Mouse (Mus musculus): Measurements from ENCODE around the gene Wfdc1. TPM values are rescaled to one million over a fixed set of nuclear protein-coding genes. Genes with fewer than 3 reads are reported as not detected.

Gene Wfdc1
- total RNA-seq (2021) = 10 to 100 TPM; 60.2 to 82.9 TPM
- long read RNA-seq, experiment 1, transcript Wfdc1-201 (7 exons, 1,371 nt) = major isoform, 41 of 58 reads
- long read RNA-seq, experiment 1, partial matches to known transcripts = 9 of 58 reads
- long read RNA-seq, experiment 1, other reads (novel, unspliced or antisense) = 5 of 58 reads
- long read RNA-seq, experiment 2, transcript Wfdc1-201 (7 exons, 1,371 nt) = major isoform, 37 of 46 reads
- long read RNA-seq, experiment 2, partial matches to known transcripts = 6 of 46 reads
- long read RNA-seq, experiment 2, other reads (novel, unspliced or antisense) = 1 of 46 reads

GRCm38 (mm10) chr8:119666219-119666951 is at the start of gene Wfdc1:
Wfdc1 (plus strand) TSS chr8:119666365.
- DNase-seq (ENCODE audit: low spot score) = peak; percentile 72

DNA sequence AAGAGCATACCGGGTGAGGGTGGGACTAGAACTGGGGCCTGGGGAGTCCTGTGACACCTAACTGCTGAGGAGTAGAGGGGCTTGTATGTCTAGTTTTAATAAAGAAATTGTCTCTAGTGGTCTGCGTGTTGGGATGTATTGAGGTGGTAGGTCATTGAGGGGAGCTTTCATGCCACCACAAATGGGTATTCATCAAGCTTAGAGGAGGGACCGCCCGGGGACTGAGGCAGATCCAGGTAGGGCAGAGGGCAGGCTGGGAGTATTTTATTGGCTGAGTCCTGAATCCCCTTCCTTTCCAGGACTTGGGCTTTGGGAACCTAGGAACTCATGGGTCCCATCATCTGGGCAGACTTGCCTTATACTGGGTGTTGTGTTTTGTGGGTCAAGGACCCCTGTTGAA is 49.4 kb upstream of the Wfdc1 start:
- no peak for DNase-seq (ENCODE audit: low spot score)

DNA sequence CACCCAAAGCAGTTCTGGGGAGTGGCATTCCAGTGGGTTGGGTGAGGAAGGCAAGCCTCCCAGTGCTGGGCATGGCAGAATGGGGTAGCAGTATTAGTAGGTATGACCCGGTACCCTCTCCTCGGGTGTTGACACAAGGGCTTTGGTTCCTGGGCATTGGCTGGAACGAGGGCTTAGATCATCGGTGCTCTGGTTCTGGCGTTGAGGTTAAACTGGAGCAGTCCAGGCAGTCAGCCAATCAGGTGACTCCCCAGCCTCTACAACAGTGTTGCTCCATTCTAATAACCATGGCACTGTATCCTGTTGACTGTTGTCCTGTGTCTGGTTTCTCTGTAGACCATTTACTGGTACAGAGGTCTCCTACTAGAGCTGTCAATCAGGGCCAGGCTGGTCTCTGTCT is 48.6 kb upstream of the Wfdc1 start:
- DNase-seq (ENCODE audit: low spot score) = peak; percentile 61

GRCm38 (mm10) chr8:119618887-119619286 is 47.3 kb upstream of the Wfdc1 start:
- peak; percentile 70 for DNase-seq (ENCODE audit: low spot score)

DNA sequence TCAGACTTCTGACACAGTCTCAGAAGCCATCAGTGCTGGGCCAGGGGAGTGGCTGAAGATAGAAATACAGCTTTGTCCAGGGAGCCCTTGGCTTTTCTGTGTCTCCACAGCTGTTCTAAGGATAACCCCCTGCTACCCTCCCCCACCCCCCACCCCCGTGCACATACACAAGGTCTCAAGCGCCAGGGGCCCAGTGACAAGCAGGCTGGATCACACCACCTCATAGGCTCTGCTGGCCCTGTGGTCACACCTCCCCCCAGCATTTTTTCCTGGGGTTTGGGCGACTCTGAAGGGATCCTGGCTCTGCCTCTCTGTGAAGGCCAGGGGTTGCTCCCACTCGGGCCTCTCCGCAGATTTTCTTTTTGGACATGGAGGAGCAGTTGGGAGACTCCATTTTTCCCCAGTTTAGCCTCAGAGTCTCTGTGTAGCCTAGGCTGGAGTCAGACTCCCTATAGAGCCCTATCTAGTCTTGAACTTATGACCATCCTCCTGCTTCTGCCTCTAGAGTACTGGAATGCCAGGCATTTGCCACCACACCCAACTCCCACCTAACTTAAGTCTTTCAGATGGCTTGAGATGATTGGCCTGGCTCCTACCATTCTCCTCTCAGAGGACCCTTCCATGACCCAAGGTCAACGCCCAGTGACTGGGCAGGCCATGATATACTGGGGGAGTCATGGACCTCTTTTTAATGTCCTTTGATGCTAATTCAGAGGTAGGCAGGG is 45.9 kb upstream of the Wfdc1 start:
- no peak for DNase-seq (ENCODE audit: low spot score)

- peak; percentile 57 for DNase-seq (ENCODE audit: low spot score)
Measured at GRCm38 (mm10) chr8:119620848-119621465, 45.2 kb upstream of the Wfdc1 start.

GRCm38 (mm10) chr8:119622555-119622954 is 43.6 kb upstream of the Wfdc1 start:
- DNase-seq (ENCODE audit: low spot score) = no peak

- peak; percentile 67 for DNase-seq (ENCODE audit: low spot score)
Measured at GRCm38 (mm10) chr8:119623061-119623460, 43.1 kb upstream of the Wfdc1 start.

- DNase-seq (ENCODE audit: low spot score) = peak; percentile 50
Measured at GRCm38 (mm10) chr8:119623744-119624143, 42.4 kb upstream of the Wfdc1 start.

DNA sequence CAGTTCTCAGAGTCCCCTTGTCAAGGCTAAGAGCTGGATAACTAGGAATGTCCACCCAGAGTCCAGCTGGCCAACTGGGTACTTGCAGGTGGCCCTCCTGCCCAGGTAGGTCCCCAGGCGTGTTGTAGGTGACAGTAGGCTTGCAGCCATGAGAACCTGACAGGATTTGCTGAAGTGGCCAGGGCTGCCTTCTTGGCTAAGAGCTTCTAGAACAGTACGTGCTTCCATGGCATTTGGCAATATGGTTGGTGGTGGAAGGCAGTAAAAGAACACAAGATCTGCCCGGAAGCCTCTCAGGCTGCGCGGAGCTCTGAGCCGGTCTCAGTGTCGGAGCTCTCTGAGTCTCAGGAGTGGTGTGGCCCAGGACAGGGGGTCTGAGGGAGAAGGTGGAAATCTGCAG is 41.2 kb upstream of the Wfdc1 start:
- DNase-seq (ENCODE audit: low spot score) = peak; percentile 68

DNA sequence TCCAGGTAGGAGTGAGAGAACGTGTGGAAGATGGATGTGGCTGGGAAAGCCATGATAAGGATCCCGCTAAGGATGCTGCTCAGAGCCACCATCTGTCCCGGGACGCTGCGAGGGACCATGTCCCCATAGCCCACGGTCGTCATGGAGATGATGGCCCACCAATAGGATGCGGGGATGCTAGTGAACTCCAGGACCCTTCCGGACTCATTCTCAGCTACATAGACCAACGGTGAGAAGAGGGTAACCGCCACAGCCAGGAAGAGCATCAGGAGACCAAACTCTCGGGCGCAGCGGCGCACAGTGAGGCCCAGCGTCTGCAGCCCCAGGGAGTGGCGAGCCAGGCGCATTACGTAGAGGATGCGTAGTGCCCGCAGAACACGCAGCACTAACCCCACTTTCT is 40.4 kb upstream of the Wfdc1 start:
- DNase-seq (ENCODE audit: low spot score) = no peak

- no peak for DNase-seq (ENCODE audit: low spot score)
Measured at GRCm38 (mm10) chr8:119627199-119627598, 39.0 kb upstream of the Wfdc1 start.

GRCm38 (mm10) chr8:119627613-119628359 is 38.4 kb upstream of the Wfdc1 start:
- no peak for DNase-seq (ENCODE audit: low spot score)

GRCm38 (mm10) chr8:119630841-119631240 is 35.3 kb upstream of the Wfdc1 start:
- no peak for DNase-seq (ENCODE audit: low spot score)

DNA sequence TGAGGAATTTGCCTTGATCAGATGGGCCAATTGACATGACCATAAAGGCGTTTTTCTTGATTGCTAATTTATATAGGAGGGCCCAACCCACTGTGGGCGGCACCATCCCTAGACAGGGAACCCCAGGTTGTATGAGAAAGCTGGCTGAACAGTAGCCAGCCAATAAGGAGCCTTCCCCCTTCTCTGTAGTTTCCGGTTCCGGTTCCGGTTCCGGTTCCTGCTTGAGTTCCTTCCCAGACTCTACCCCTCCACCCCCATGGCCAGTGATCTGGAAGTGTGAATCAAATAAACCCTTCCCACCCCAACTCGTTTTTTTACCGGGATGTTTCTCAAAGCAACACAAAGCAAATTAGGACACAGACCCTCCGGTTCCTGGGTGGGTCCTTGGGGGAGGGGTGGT is 33.9 kb upstream of the Wfdc1 start:
- no peak for DNase-seq (ENCODE audit: low spot score)

GRCm38 (mm10) chr8:119632909-119633308 is 33.3 kb upstream of the Wfdc1 start:
- DNase-seq (ENCODE audit: low spot score) = no peak

GRCm38 (mm10) chr8:119634616-119635336 is 31.4 kb upstream of the Wfdc1 start:
- no peak for DNase-seq (ENCODE audit: low spot score)

- no peak for DNase-seq (ENCODE audit: low spot score)
Measured at GRCm38 (mm10) chr8:119635378-119635777, 30.8 kb upstream of the Wfdc1 start, which contains the start of gene Kcng4. Kcng4 (minus strand) TSS chr8:119635680.

- DNase-seq (ENCODE audit: low spot score) = no peak
Measured at GRCm38 (mm10) chr8:119635958-119636357, 30.2 kb upstream of the Wfdc1 start.

DNA sequence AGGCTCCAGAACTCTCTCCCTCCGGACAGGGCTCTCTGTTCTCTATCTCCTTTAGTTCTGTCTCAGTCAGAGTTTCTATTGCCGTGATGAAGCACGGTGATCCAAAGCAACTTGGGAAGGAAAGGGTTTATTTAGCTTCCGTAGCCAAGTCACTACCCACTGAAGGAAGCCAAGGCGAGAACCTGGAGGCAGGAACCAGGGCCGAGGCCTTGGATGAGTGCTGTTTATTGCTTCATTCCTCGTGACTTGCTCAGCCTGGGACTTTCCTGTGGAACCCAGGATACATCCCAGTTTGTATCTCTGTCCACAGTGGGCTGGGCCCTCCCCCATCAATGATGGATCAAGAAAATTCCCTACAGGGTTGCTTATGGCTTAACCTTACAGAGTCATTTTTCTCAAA is 29.4 kb upstream of the Wfdc1 start:
- no peak for DNase-seq (ENCODE audit: low spot score)

Measured in gastrocnemius, adult 18-20 months (tissue).